In genomic region chr10:77901871-77902210, GRCm38 (mm10) we compare ENCODE assay signal across 8 mouse cellular contexts. TPM values are rescaled to one million over a fixed set of nuclear protein-coding genes. Genes with fewer than 3 reads are reported as not detected.
DNase-seq lines count a peak whose midpoint lies in the region; ATAC-seq and TF ChIP-seq lines count a peak whose summit lies in the region.

No protein-coding gene starts in this region.

- peak overlapping the region; percentile 65; the same call in 1 of the 2 replicates for H3K9ac ChIP-seq in forebrain, embryonic 12.5 days
- peak overlapping the region; percentile 57; the same call in 1 of the 2 replicates for H3K9ac ChIP-seq in kidney, postnatal 0 days (ENCODE audit: low read depth, low read length)
- H3K9ac ChIP-seq in midbrain, embryonic 14.5 days (replicated peaks; ENCODE audit: low read length): peak overlapping the region; percentile 64

- no peaks in the 10 kb centered on the region for H3K36me3 ChIP-seq in forebrain, embryonic 12.5 days (replicated peaks)
- no peaks in the 10 kb centered on the region for H3K36me3 ChIP-seq in kidney, postnatal 0 days (ENCODE audit: insufficient read depth, low read length)
- no peaks in the 10 kb centered on the region for H3K36me3 ChIP-seq in midbrain, embryonic 14.5 days (ENCODE audit: control insufficient read depth, insufficient read depth, low read length)

- 2% methylated on average over 14 of the region's 14 CpGs for WGBS in forebrain, embryonic 12.5 days
- 2% methylated on average over 14 of the region's 14 CpGs for WGBS in kidney, postnatal 0 days
- WGBS in midbrain, embryonic 14.5 days: under 1% methylated on average over 14 of the region's 14 CpGs

- DNase-seq in gastrocnemius, postnatal 14 days: peak; percentile 27
- no peak for DNase-seq in gastrocnemius, adult 18-20 months (ENCODE audit: low spot score)
- peak; percentile 25 for DNase-seq in ES-CJ7 (ENCODE audit: low read depth, low spot score)
- peak; percentile 27 for DNase-seq in kidney, postnatal 0 days (ENCODE audit: low spot score)
- no peak for DNase-seq in midbrain, embryonic 14.5 days
- no peak for DNase-seq in layer of hippocampus, adult 9-10 months (ENCODE audit: low spot score)
- no peak for DNase-seq in yolk sac, embryonic 10.5 days (ENCODE audit: low spot score)

- ATAC-seq in forebrain, embryonic 12.5 days (ENCODE audit: low FRiP score): peak; percentile 55
- ATAC-seq in kidney, postnatal 0 days (replicated peaks; ENCODE audit: low FRiP score, low read depth): peak; percentile 7; the same call in 1 of the 2 replicates
- ATAC-seq in midbrain, embryonic 14.5 days (ENCODE audit: low FRiP score, low TSS enrichment): peak; percentile 42

- H3K4me2 ChIP-seq in forebrain, embryonic 12.5 days: peak overlapping the region; percentile 90
- peak overlapping the region; percentile 93 for H3K4me2 ChIP-seq in kidney, postnatal 0 days (ENCODE audit: low read length)
- H3K4me2 ChIP-seq in midbrain, embryonic 14.5 days (ENCODE audit: low read length): peak overlapping the region; percentile 73

- intact Hi-C loops in gastrocnemius, postnatal 14 days (cut with DNase I; ENCODE audit: low total_unique reads): no loop called here

- H3K4me1 ChIP-seq in forebrain, embryonic 12.5 days: peaks cover 15% of the 10 kb centered on the region
- H3K4me1 ChIP-seq in kidney, postnatal 0 days (replicated peaks; ENCODE audit: insufficient read depth, low read length): 0 out of 2 replicates have a peak, but pooled peaks cover 2% of the 10 kb centered on the region
- 0 out of 2 replicates have a peak, but pooled peaks cover 4% of the 10 kb centered on the region for H3K4me1 ChIP-seq in midbrain, embryonic 14.5 days (ENCODE audit: control insufficient read depth, insufficient read depth, low read length)

- no peak overlapping the region for H3K27ac ChIP-seq in forebrain, embryonic 12.5 days
- no peak overlapping the region for H3K27ac ChIP-seq in kidney, postnatal 0 days
- peak overlapping the region; percentile 56 for H3K27ac ChIP-seq in midbrain, embryonic 14.5 days (replicated peaks; ENCODE audit: low read depth, low read length)

- peaks cover 16% of the 10 kb centered on the region; the same call in 1 of the 2 replicates for H3K27me3 ChIP-seq in forebrain, embryonic 12.5 days
- no peaks in the 10 kb centered on the region for H3K27me3 ChIP-seq in kidney, postnatal 0 days (ENCODE audit: insufficient read depth, low read length)
- H3K27me3 ChIP-seq in midbrain, embryonic 14.5 days (ENCODE audit: control insufficient read depth, insufficient read depth, low read length): no peaks in the 10 kb centered on the region

- H3K4me3 ChIP-seq in forebrain, embryonic 12.5 days (replicated peaks): peak overlapping the region; percentile 61
- H3K4me3 ChIP-seq in kidney, postnatal 0 days (replicated peaks; ENCODE audit: low read depth, low read length): peak overlapping the region; percentile 62
- peak overlapping the region; percentile 56 for H3K4me3 ChIP-seq in midbrain, embryonic 14.5 days (replicated peaks; ENCODE audit: low read depth, low read length)

- H3K9me3 ChIP-seq in forebrain, embryonic 12.5 days: 0 out of 2 replicates have a peak, but pooled peaks cover 4% of the 10 kb centered on the region
- no peaks in the 10 kb centered on the region for H3K9me3 ChIP-seq in kidney, postnatal 0 days (replicated peaks; ENCODE audit: low read length)
- H3K9me3 ChIP-seq in midbrain, embryonic 14.5 days (ENCODE audit: control insufficient read depth, low read length): no peaks in the 10 kb centered on the region

- no peak for TF ChIP-seq CTCF in kidney, postnatal 0 days (IDR thresholded peaks at IDR 0.05; ENCODE audit: low read depth)

RNA-seq across cellular contexts. Expression of gene Lrrc3, which starts 0.5 kb away (rescaled TPM):
- total RNA-seq in gastrocnemius, postnatal 14 days (2021): under 1 TPM; 0.33 to 0.41 TPM
- under 1 TPM; 0.23 to 0.28 TPM for total RNA-seq in gastrocnemius, adult 18-20 months (2021)
- polyA plus RNA-seq in forebrain, embryonic 12.5 days (2016; fragmentation: Nextera tagmentation; extraction: Ambion mirVana): 4.4 and 4.7 TPM in 2 replicates
- 2.9 and 3.0 TPM in 2 replicates for polyA plus RNA-seq in kidney, postnatal 0 days (2015; fragmentation: Nextera tagmentation; extraction: Ambion mirVana)
- 14.3 and 15.7 TPM in 2 replicates for polyA plus RNA-seq in midbrain, embryonic 14.5 days (2014; fragmentation: Nextera tagmentation; extraction: Ambion mirVana)

RNA-seq across cellular contexts. Expression of gene Gm3285, which starts 40.1 kb away (rescaled TPM):
- total RNA-seq in gastrocnemius, postnatal 14 days (2021): not detected
- not detected for total RNA-seq in gastrocnemius, adult 18-20 months (2021)
- polyA plus RNA-seq in forebrain, embryonic 12.5 days (2016; fragmentation: Nextera tagmentation; extraction: Ambion mirVana): not detected in 2 replicates
- not detected in 2 replicates for polyA plus RNA-seq in kidney, postnatal 0 days (2015; fragmentation: Nextera tagmentation; extraction: Ambion mirVana)
- polyA plus RNA-seq in midbrain, embryonic 14.5 days (2014; fragmentation: Nextera tagmentation; extraction: Ambion mirVana): not detected in 2 replicates

RNA-seq across cellular contexts. Expression of gene Gm10318, which starts 49.2 kb away (rescaled TPM):
- not detected for total RNA-seq in gastrocnemius, postnatal 14 days (2021)
- total RNA-seq in gastrocnemius, adult 18-20 months (2021): not detected
- polyA plus RNA-seq in forebrain, embryonic 12.5 days (2016; fragmentation: Nextera tagmentation; extraction: Ambion mirVana): not detected in 2 replicates
- not detected in 2 replicates for polyA plus RNA-seq in kidney, postnatal 0 days (2015; fragmentation: Nextera tagmentation; extraction: Ambion mirVana)
- not detected in 2 replicates for polyA plus RNA-seq in midbrain, embryonic 14.5 days (2014; fragmentation: Nextera tagmentation; extraction: Ambion mirVana)

RNA-seq across cellular contexts. Expression of gene Gm36176, which starts 55.2 kb away (rescaled TPM):
- total RNA-seq in gastrocnemius, postnatal 14 days (2021): not detected
- not detected for total RNA-seq in gastrocnemius, adult 18-20 months (2021)
- polyA plus RNA-seq in forebrain, embryonic 12.5 days (2016; fragmentation: Nextera tagmentation; extraction: Ambion mirVana): not detected in 2 replicates
- not detected in 2 replicates for polyA plus RNA-seq in kidney, postnatal 0 days (2015; fragmentation: Nextera tagmentation; extraction: Ambion mirVana)
- not detected in 2 replicates for polyA plus RNA-seq in midbrain, embryonic 14.5 days (2014; fragmentation: Nextera tagmentation; extraction: Ambion mirVana)

Comparison
In these comparisons a context has a peak if more than half of its experiments do, and no peak if none do; other contexts are left out.
1. DNase-seq: peak in gastrocnemius, postnatal 14 days (single experiment), ES-CJ7 (single experiment) and kidney, postnatal 0 days (single experiment); none in gastrocnemius, adult 18-20 months (single experiment), midbrain, embryonic 14.5 days (single experiment), layer of hippocampus, adult 9-10 months (single experiment) and yolk sac, embryonic 10.5 days (single experiment).
2. Peak in every context shown above with its lines, with median percentiles within 50 percentile points of each other: ATAC-seq, H3K4me2 ChIP-seq, H3K4me3 ChIP-seq and H3K9ac ChIP-seq.